Mouse (Mus musculus): Measurements from ENCODE around the gene Fcgrt. TPM values are rescaled to one million over a fixed set of nuclear protein-coding genes. Genes with fewer than 3 reads are reported as not detected.

Fcgrt gene
- total RNA-seq, 4 experiments from 2014 or later: 65.6 to 77.1 (median 67.5) TPM

DNA sequence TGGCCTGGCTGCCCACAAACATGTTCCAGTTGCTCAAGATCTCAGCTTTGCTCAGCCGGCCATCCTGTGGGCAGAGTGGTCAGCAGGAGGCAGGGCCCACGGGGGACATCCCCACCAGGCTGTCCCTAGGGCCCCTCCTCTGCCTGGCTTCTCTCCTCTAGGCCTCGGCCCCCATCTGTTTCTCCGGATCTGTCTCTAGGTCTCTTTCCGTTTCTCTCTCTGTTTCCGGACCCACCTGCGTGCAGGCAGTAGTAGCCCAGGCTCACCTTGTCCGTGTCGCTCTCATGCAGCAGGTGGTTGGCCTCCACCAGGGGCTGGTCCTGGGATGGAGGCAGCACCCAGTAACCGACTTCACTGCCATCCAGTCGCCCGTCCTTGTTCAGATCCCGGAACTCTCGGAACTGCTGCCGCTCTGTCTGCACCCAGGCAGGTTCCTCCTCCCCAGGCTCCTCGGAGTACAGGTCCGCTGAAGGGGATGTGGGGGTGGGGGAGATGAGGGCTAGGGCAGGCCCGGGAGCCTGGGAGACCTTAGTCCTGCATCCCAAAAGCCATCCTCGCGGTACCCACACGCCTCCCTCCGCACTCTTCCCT lies 20.3 kb downstream of the Fcgrt start:
- DNase-seq (ENCODE audit: low spot score): no peak

DNA sequence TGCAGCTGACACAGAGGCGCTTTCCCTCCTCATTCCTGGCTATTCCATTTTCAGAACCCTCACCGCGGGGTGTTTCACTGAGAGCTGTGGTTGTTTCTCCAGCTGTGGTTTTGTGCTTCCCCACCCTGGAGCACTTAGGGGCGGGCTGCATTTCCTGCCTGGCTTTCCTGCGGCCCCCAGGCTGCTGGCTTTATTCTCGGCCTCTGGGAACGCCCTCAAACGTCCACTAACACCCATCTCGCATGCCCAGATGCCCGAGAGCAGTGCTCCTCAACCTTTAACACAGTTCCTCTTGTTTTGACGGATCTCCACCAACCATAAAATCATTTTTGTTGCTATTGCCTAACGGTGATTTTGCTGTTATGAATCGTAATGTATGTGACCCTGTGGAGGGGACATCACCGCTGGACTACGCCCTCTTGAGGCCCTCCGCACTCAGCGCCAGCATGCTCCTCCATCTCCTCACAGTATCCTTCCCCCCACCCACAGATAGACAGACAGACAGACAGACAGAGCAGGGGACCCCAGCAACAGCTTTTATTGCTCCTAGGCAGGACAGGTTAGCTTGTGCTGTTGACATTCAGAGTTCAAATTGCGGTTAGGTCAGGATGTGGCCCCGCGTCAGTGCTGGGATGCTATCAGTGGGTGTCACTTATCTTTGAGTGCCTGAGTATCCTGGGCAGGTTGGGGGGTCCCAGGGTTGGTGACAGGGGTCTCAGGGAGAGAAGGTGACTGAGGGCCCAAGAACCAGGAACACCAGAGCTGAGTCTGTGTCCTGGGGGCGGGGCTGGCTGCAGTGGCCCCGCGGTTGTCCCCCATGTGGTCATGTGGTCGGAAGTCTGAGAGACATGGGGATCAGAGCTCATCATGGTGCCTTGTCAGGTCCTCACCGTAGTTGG lies 21.0 kb downstream of the Fcgrt start:
- peak; percentile 80 for DNase-seq (ENCODE audit: low spot score)

GRCm38 (mm10) chr7:45081016-45081415 lies 22.6 kb downstream of the Fcgrt start:
- no peak for DNase-seq (ENCODE audit: low spot score)

DNA sequence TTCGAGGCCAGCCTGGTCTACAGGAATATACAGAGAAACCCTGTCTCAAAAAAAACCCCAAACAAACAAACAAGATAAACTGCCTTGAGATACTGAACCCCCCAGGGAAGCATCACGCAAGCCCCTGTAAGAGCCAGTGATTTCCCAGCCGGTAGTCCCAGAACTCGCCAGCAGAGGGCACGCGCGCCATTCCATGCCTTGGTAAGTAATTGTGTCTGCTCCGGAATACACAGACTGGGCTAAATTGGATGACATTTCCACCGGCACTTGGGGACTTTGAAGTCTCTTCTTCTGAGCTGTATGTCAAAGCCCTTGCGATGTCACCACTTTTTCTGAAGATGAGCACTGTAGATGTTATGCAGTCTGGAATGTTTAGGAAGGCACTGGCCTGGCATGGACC lies 23.8 kb downstream of the Fcgrt start:
- peak; percentile 94 for DNase-seq (ENCODE audit: low spot score)

DNA sequence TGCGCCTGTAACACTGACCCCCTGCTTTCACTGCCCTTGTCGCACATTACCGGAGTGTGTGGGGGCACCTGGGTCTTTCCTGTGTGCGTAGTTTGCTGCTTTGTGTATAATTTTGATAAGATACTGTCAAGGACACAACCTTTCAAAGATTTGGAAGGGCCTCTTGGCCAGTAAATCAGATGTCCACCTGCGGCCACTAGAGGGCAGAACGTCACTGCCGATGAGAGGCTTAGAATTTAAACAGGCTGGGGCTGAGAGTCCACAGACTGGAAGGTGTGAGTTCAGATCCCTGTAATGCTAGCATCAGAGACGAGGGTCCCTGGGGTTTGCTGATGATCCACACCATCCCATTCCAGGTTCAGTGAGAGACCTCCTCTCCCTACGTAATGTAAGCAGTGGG lies 25.1 kb downstream of the Fcgrt start:
- peak; percentile 80 for DNase-seq (ENCODE audit: low spot score)

DNA sequence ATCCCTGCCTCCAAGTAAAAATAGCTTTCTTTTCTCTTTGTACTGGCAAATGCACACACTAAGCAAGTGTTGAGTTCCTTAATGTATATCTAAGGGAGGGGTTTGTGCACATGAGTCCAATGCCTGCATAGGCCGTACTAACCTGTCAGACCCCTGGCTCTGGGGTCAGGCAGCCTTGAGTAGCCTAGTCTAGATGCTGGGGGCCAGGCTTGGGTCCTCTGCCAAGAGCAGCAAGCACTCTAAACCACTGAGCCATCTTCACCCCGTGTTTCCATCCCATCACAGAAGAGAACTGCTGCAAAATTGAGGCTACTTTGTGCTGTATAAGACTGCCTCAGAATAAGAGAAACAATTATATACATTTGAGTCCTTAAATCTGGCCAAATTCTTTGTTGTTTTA lies 25.8 kb downstream of the Fcgrt start:
- no peak for DNase-seq (ENCODE audit: low spot score)

DNA sequence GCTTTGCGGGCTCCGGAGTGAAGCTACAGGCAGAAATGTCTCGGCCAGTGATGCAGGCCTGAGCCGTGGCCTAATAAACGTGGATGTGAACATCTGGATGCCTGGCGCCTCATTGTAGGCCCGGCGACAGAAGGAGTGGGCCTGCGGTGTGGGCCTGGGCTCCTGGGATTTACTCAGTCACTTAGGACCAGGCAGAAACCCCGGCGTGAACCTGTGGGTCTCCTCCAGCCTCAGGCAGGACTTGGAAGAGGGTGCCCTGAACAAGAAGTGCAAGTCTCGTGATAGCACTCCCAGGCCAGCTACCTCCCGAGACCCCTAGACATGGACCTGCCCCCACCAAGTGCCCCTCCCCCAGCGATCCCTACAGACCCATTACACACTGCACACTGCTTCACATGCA lies 26.3 kb downstream of the Fcgrt start:
- no peak for DNase-seq (ENCODE audit: low spot score)

DNA sequence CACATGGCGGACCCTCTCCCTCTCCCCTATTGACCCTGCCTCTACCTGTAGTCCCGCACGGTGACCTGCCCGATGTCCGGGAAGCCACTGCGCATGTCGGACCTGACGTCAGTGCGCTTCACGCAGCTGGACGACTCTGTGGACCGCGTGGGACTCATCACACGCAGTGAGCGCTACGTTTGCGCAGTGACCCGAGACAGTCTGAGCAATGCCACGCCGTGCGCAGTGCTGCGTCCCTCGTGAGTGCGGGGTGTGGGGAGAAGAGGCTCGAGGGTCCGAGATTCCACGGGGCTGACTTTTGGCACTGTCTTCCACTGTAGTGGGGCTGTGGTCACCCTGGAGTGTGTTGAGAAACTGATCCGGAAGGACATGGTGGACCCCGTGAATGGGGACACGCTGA lies 27.1 kb downstream of the Fcgrt start:
- no peak for DNase-seq (ENCODE audit: low spot score)

- no peak for DNase-seq (ENCODE audit: low spot score)
Observed at GRCm38 (mm10) chr7:45075405-45075804, 28.2 kb downstream of the Fcgrt start.

- no peak for DNase-seq (ENCODE audit: low spot score)
Observed at GRCm38 (mm10) chr7:45073949-45074348, 29.7 kb downstream of the Fcgrt start.

GRCm38 (mm10) chr7:45073171-45073707 lies 30.4 kb downstream of the Fcgrt start:
- no peak for DNase-seq (ENCODE audit: low spot score)

DNA sequence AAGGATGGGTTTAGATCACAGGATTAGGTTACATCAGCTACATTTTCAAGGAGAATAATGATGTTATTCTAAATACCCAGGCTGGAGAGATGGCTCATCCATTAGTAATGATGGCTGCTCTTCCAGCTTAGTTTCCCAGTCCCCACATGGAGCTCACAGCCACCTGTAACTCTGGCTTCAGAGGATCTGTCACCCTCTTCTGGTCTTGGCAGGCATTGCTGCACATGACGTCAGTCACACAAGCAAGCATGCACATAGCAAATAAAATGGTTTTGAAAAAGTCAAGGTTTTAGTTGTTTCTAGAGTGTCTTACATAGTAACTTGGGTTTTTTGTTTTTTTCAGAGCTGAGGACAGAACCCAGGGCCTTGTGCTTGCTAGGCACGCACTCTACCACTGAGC lies 31.4 kb downstream of the Fcgrt start:
- DNase-seq (ENCODE audit: low spot score): no peak

GRCm38 (mm10) chr7:45069671-45070070 lies 34.0 kb downstream of the Fcgrt start:
- no peak for DNase-seq (ENCODE audit: low spot score)

- DNase-seq (ENCODE audit: low spot score): no peak
Observed at GRCm38 (mm10) chr7:45068000-45068318, 35.7 kb downstream of the Fcgrt start.

DNA sequence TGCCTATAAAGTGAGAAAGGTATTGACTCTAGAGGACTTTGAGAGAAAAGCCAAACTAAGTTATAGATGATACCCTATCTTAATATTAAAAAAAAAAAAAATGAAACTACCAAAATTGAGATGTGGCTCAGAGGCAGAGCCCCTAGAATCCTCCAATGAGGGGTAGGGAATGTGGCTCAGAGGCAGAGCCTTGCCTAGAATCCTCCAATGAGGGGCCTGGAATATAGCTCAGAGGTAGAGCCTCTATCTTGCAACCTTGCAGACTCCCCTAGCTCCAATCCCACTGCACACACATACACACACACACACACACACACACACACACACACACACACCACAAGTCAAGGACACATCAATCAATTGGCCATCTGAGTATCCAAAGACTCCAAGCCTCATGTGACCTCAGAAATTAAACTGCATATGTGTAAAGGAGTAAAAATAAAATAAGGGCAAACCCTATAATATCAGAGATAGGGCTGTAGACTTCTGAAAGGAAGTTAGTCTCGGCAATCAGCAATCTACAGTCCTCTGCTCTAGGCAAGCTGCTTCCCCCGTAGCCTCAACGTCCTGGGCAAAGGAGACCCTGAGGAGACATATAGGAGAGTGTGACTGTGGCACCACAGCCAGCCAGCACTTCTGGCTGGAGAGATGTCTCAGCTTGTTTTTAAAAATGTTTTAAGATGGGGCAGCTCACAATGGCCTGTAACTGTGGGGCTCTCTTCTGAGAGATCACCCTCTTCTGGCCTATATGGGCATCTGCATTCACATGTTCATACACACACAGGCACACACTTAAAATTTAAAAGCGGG lies 36.3 kb downstream of the Fcgrt start:
- DNase-seq (ENCODE audit: low spot score): no peak

GRCm38 (mm10) chr7:45062239-45062835 lies 41.3 kb downstream of the Fcgrt start, which contains the start of the genes Nosip and Prrg2:
Gene Nosip (plus strand): TSS chr7:45062429.
Gene Prrg2 (minus strand): TSS chr7:45062677.
- DNase-seq (ENCODE audit: low spot score): peak; percentile 98

DNA sequence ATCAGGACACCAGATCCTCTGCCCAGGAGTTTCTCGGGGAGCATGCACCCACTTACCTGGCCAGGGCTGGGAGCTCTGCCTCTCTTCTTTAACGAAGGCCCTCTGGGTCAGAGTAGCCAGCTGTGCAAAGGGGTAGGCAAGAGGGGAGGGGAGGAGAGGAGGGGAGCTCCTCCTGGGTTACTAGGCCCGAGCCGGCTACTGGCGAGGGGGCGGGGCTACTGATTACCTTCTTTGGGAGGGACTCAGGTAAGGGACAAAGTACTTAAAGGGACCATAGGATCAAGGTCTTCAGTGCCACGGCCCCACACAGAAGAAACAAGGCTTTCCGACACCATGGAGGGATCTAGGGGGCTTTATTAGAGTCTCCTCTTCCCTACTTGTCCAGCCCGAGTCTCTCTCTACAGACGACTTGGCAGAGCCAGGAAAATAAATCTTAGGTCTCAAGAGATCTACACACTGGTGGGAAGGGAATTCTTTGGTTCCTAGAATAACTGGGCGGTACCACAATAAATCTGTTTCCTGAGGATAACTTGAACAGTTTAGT lies 42.0 kb downstream of the Fcgrt start:
- no peak for DNase-seq (ENCODE audit: low spot score)

DNA sequence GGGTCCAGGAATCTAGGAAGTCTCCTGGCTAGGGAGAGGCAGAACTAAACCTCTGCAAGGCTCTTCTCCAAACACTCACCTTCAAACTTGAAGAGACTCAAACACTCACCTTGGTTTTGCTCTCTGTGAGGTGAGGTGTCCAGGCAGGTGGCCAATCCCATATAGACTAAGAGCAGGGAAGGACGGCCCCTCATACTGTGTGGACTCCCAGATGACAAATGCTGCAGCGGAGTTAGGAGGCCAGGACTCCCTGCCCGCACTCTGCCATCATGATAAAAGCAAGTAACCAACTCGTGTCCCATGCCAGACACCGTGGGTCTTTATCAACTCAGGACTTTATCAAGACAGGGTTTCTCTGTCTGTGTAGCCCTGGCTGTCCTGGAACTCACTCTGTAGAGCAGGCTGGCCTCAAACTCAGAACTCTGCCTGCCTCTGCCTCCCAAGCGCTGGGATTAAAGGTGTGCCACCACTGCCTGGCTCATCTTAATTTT lies 43.0 kb downstream of the Fcgrt start:
- no peak for DNase-seq (ENCODE audit: low spot score)

DNA sequence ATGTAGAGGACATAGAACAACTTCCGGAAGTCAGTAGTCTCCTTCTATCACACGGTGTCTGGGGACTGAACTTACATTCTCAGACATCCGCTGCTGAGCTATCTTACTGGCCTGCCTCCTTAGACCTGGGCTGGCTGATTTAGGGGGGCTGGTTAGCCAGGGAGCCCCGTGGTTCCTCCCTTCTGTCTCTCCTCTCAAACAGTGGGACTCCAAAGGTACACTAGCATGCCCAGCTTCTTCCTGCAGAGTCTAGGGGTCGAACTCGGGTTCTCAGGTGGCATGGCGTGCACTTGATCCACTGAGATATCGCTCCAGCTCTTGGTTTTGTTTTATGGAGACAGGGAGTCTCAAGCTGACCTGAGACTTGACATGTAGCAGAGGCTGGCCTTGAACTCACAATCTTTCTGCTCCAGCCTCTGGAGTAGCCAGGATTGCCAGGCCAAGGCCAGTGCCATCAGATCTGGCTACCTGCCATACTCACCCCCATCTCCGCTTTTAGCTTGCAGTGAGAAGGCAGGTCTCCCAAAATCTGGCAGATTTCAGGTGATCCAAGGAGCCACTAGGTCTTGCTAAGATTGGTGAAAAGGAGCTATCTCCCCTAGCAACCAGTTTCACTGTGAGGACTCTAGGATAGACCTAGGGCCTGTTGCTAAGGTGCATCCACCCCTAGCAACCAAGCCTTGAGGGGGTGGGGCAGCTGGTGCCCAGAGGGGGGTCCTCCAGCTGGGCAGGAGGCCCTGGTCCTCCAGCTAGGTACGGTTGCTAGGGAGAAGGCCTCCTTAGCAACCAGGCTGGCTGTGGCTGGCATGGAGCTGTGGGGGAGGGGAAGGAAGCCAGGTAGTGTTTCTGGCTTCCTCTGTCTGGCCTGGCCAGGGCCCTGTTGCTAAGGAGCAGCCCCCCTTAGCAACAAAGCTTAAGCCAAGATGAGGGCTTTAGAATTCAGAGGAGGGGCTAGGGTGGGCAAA lies 44.8 kb downstream of the Fcgrt start:
- no peak for DNase-seq (ENCODE audit: low spot score)

- no peak for DNase-seq (ENCODE audit: low spot score)
Observed at GRCm38 (mm10) chr7:45056972-45057348, 46.7 kb downstream of the Fcgrt start.

All from heart, adult 8-10 months (tissue).